Mouse (Mus musculus) spleen, embryonic (tissue): ENCODE results near the gene Vmp1.

Experiments used
- CTCF ChIA-PET: fragments of 350-600 bp; sonication (Branson Sonifier 250); formaldehyde crosslinking; loops from one replicate; lab custom pipeline; 2022; lab: Charles Lee

Gene Vmp1

GRCm38 (mm10) chr11:86683395-86684125 is at the start of gene Vmp1, which contains the start of gene Ptrh2:
Gene Vmp1 (minus strand): TSS chr11:86683836.
Gene Ptrh2 (plus strand): TSS chr11:86683985.
- CTCF ChIA-PET = interaction anchor here (0.5 to 1.2 kb wide), 4 partner anchors 25 to 125 kb away, joined by 3 to 7 read pairs (median 3); no protein-coding TSS in a partner anchor

GRCm38 (mm10) chr11:86731443-86731842 is 47.8 kb upstream of the Vmp1 start:
- CTCF ChIA-PET = interaction anchor here (0.9 kb wide), 1 partner anchor 13 kb away, joined by 3 read pairs; no protein-coding TSS in a partner anchor

GRCm38 (mm10) chr11:86725607-86726006 is 42.0 kb upstream of the Vmp1 start:
- CTCF ChIA-PET = no interaction called here

DNA sequence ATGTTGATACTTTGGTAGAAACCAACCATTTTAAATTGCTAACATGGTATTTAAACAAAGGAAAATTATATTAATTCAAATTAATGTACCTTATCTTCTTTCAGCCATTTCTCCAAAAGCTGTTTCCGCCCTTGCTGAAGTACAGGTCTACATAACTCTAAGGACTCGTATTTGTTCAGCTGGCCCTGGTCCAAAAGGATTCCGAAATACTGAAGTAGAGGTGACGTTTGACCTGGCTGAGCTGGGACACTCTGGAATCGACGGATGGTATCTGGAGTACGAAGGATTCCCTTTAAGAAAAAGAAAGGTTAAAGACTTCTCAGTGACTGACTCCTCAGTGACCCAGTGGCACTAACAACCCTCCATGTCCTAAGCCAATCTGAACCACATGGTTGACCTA is 41.3 kb upstream of the Vmp1 start:
- CTCF ChIA-PET = no interaction called here

DNA sequence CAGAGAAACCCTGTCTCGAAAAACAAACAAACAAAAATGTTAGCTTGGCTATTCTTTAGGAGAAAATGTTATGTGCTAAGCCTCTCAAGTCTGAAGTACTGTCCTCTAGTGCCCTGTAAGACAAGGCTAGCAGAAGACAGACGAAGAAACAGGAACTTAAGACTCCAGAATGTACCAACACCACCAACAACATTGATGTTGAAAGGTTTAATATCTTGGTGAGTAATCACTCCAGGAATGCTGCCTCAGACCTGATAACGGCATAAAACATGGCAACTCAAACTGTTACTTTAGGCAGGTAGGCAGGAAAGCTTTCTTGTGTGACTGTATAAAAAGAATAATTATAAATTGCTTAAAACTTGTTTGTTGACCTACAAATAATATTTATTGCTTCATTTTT is 40.4 kb upstream of the Vmp1 start:
- CTCF ChIA-PET = no interaction called here

DNA sequence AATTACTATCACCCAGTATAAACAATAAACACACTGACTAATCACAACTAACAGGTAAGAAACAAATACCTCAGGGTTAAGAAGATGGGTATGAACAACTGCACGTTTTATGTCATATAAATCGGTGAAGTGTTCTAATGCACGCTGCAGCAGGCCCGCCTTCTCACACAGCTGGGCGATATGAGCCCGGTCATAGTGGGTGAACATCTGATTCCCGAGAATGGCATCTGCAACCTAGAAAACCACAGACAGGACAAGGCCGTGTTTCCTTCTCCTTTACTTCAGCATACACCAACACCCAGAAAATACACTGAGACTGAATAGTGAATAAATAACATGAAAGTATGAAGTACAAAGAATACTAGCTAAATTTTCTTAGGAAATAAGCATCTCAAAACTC is 35.8 kb upstream of the Vmp1 start:
- CTCF ChIA-PET = interaction anchor here (0.6 kb wide), 1 partner anchor 40 kb away, joined by 9 read pairs; no protein-coding TSS in a partner anchor

DNA sequence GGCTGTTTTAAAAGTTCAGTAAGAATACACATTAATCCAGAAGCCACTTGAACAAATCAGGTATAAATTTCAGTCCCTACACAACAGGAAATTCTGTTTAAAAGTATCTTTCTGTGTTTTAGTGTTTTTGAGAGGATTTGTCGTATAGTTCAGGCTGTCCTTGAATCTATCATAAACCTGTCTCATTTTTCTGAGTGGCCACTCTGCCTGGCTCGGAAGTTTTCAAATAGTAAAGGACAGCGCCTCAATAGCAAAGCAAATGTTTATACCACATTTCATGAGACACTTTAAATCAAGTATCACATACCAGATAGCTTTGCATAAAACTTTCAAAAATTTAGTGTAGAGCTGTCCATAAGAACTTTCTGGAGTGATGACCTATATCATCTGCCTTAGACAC is 34.7 kb upstream of the Vmp1 start:
- CTCF ChIA-PET = interaction anchor here (0.6 kb wide), 1 partner anchor 22 kb away, joined by 16 read pairs; no protein-coding TSS in a partner anchor

GRCm38 (mm10) chr11:86717306-86718065 is 33.9 kb upstream of the Vmp1 start:
- CTCF ChIA-PET = interaction anchor here (0.7 kb wide), 1 partner anchor 25 kb away, joined by 3 read pairs; no protein-coding TSS in a partner anchor

GRCm38 (mm10) chr11:86714606-86715005 is 31.0 kb upstream of the Vmp1 start:
- CTCF ChIA-PET = no interaction called here

- CTCF ChIA-PET = interaction anchor here (0.7 kb wide), 1 partner anchor 1349 kb away, joined by 3 read pairs; no protein-coding TSS in a partner anchor
Observed at GRCm38 (mm10) chr11:86701151-86701550, 17.5 kb upstream of the Vmp1 start.

GRCm38 (mm10) chr11:86695461-86695860 is 11.8 kb upstream of the Vmp1 start:
- CTCF ChIA-PET = interaction anchor here (0.7 kb wide), 1 partner anchor 92 kb away, joined by 11 read pairs; no protein-coding TSS in a partner anchor

DNA sequence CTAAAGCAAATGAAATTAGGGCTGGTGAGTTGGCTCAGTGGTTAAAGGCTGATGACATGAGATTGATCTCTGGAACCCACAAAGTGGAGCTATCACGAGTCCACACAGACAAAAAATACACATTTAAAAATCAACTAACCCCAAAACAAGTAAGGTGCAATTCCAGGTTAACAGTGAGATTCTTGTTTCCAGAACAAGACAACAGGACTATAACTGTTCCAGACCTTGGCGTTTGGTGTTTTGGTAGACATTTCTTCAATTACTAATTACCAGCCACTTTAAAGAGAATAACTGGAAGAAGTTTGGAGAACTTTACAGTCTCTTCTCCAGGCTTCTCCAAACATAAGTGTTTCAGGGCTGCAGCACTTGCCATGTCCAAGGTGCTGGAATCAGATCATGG is 8.9 kb upstream of the Vmp1 start:
- CTCF ChIA-PET = interaction anchor here (0.6 kb wide), 1 partner anchor 25 kb away, joined by 3 read pairs; no protein-coding TSS in a partner anchor

DNA sequence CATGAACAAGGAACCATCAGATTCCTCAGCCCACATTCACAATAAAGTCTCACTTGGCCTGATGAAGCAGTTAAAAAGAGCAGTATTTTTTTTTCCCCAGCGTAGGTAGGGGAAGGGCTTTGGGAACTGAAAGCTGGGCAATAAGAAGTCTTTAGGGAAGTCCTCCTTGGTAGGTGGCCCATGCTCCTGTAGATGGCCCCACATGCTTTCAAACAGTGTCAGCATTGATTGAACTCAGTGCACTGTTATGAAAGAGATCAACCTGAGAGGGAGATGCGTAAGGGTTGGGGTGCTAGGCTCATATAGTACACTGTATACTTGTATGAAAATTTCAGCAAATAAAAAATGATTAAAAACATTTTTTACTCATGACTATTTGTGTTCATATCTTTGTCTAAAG is 8.3 kb upstream of the Vmp1 start:
- CTCF ChIA-PET = interaction anchor here (0.6 kb wide), 1 partner anchor 39 kb away, joined by 3 read pairs; no protein-coding TSS in a partner anchor

DNA sequence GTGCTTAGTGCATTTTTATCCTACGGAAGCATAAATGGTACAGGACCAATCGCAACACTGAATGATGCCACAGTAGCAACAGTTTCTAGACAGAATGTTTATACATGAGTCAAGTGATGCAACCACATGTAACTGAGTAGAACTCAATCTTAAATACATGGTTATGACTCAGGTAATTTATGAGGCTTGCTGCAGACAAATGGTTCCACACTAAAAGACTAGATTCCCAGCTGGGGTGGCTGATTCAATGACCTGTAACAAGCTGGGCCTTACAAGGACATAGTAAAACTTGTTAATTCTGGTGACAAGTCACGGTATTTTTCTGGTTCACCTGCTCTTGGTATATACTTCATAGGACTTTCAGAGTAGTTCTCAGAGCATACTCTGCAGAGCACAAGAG is 7.8 kb upstream of the Vmp1 start:
- CTCF ChIA-PET = no interaction called here

DNA sequence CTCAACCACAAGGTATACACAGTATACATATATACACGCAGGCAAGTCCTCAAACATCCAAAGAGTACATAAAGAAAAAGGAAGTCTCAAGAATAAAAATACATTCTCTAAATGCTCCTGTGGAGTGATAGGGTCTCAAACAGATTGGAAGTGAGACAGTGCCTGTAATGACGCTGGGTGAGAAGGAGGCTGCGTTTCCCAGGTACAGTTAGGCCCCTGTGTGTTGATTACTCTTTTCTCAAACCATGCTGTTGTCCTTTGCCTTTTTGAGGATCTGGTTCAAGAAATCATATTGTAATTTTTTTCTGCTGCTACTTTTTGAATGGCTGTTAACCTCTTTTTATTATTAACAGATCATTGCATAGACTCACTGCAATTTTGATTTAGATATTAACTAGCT is 6.7 kb upstream of the Vmp1 start:
- CTCF ChIA-PET = interaction anchor here (0.7 kb wide), 1 partner anchor 186 kb away, joined by 4 read pairs; no protein-coding TSS in a partner anchor

DNA sequence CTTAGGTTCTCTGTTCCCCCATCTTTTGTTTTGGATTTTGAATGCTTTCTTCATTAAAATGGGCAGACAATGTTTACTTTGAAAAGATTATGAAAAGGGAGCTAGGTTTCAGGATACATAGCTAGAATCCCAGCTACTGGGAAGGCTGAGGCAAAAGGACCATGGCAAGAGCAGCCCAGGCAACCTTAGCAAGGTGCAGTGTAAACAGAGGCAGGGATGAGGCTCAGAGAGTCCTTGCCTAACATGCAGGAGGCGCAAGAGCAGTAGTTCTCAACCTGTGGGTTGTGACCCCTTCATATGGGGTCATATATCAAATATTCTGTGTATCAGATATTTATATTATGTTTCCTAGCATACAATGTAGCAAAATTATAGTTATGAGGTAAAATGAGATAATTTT is 1.7 kb upstream of the Vmp1 start:
- CTCF ChIA-PET = interaction anchor here (0.5 to 0.6 kb wide), 2 partner anchors 55 to 114 kb away, joined by 6 to 9 read pairs; no protein-coding TSS in a partner anchor

DNA sequence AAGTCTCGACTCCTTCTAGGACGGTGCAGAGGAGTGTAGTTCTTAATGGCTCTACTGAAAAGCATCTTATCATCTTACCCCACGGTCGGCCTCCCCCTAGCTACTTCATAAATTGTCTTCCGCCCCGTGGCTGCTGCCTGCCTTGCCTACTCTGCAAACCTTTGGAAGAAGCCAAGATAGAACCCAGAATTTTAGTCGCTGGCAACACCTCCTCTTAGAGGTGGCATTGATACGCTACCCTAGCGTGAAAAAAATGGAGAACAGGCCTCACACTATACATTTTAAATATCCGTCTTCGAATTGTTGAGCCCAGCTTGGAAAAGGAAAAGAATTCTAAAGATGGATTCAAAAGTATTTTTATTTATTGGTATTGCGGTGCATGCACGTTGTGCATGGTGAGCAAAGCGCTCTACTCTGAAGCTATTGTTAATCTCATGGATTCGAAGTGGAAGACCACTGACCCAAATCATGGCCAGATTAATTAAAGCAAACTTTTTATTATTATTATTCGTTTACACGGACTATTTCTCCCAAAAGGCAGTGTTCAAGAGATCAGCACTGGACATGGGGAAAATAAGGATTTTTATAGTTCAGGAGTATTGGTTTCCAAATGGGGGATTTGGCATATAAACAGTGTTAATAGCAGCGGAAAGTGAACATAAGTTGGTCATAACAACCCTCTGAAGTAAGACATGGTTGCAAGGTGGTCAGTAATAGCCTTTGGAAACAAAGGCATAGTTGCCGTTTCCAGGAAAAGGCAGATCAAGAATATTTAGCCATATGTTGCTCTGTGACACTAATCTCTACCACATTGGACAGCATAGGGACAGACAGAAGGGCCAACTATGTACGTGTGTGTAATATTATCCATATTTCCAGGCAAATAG is 733 bp upstream of the Vmp1 start:
- CTCF ChIA-PET = interaction anchor here (0.5 to 1.2 kb wide), 4 partner anchors 55 to 124 kb away, joined by 3 to 7 read pairs (median 4); no protein-coding TSS in a partner anchor

- CTCF ChIA-PET = interaction anchor here (0.6 to 0.7 kb wide), 4 partner anchors 17 to 218 kb away, joined by 3 to 9 read pairs (median 3); no protein-coding TSS in a partner anchor
Observed at GRCm38 (mm10) chr11:86682861-86683260, 775 bp downstream of the Vmp1 start.

GRCm38 (mm10) chr11:86681423-86681822 is 2.2 kb downstream of the Vmp1 start:
- CTCF ChIA-PET = interaction anchor here (0.6 kb wide), 1 partner anchor 195 kb away, joined by 14 read pairs; no protein-coding TSS in a partner anchor

DNA sequence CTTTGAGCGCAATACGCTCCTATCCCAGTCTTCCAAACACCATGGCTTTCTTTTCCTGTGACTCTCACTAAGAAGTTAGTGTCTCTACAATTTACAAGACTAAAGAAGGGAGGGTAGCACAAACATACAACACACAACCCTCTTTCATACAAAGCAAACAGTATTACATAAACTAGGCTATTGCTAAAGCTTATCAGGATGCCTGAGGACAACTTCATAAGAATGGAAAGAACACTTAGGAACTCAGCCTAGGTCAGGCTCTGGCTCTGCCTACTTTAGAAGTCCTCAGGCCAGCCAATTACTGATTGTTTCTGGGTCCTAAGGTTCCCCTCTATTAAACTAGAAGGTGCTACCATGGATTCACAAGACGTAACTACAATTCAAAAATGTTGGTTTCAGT is 2.9 kb downstream of the Vmp1 start:
- CTCF ChIA-PET = no interaction called here
